ENCODE assay signal across 20 mouse cellular contexts in genomic region chr11:72851214-72851613, GRCm38 (mm10). TPM values are rescaled to one million over a fixed set of nuclear protein-coding genes. Genes with fewer than 3 reads are reported as not detected.
DNase-seq lines count a peak whose midpoint lies in the region; ATAC-seq and TF ChIP-seq lines count a peak whose summit lies in the region.
"Had no signal": no experiment of that assay in that cellular context is flagged by ENCODE, and none has a peak within 500 bp of the region (broad histone marks: within the 10 kb centered on the region; RNA-seq: fewer than 3 reads in every experiment).

No protein-coding gene starts in this region.

- ATAC-seq in midbrain, embryonic 11.5 days (ENCODE audit: low FRiP score): no peak
- ATAC-seq in midbrain, embryonic 15.5 days (replicated peaks): no peak
- ATAC-seq in granulocyte monocyte progenitor cell, adult 5-6 weeks (replicated peaks; ENCODE audit: poor library complexity, severe bottlenecking): no peak
- ATAC-seq: activated CD4-positive, CD25-positive, alpha-beta regulatory T cell, adult 4 months; forebrain, embryonic 13.5 days; forebrain, embryonic 15.5 days; Patski had no signal

- 93% methylated on average over 4 of the region's 4 CpGs for WGBS in midbrain, embryonic 11.5 days
- WGBS in midbrain, embryonic 15.5 days: 89% methylated on average over 4 of the region's 4 CpGs

- no peaks in the 10 kb centered on the region for H3K79me2 ChIP-seq in MEL (ENCODE audit: control insufficient read depth, insufficient read depth, low read length, poor library complexity)

- TF ChIP-seq RAD21 in MEL (IDR thresholded peaks at IDR 0.05; ENCODE audit: low read depth, low read length): no peak

- H3K27ac ChIP-seq in layer of hippocampus, adult 2 months: peak overlapping the region; percentile 52; the same call in 1 of the 2 replicates
- no peak overlapping the region for H3K27ac ChIP-seq in midbrain, embryonic 11.5 days (ENCODE audit: low read depth, low read length)
- no peak overlapping the region for H3K27ac ChIP-seq in midbrain, embryonic 15.5 days
- no peak overlapping the region for H3K27ac ChIP-seq in MEL (ENCODE audit: control insufficient read depth, low read depth, low read length)
- H3K27ac ChIP-seq: embryonic facial prominence, embryonic 10.5 days; embryonic facial prominence, embryonic 12.5 days; forebrain, embryonic 13.5 days; forebrain, embryonic 15.5 days had no signal

- H3K4me3 ChIP-seq in layer of hippocampus, adult 2 months: no peak overlapping the region
- H3K4me3 ChIP-seq in midbrain, embryonic 11.5 days (ENCODE audit: low read depth, low read length): no peak overlapping the region
- no peak overlapping the region for H3K4me3 ChIP-seq in midbrain, embryonic 15.5 days
- H3K4me3 ChIP-seq in MEL (ENCODE audit: control insufficient read depth in 1 of 2, insufficient read depth in 1 of 2, low read depth in 2 of 2, low read length in 2 of 2): no peak overlapping the region
- H3K4me3 ChIP-seq: embryonic facial prominence, embryonic 10.5 days; embryonic facial prominence, embryonic 12.5 days; forebrain, embryonic 13.5 days; forebrain, embryonic 15.5 days had no signal

- no peaks in the 10 kb centered on the region for H3K9me3 ChIP-seq in midbrain, embryonic 11.5 days (ENCODE audit: control insufficient read depth, low read length)
- H3K9me3 ChIP-seq in midbrain, embryonic 15.5 days: no peaks in the 10 kb centered on the region
- H3K9me3 ChIP-seq in MEL (replicated peaks; ENCODE audit: insufficient read depth, low read length): no peaks in the 10 kb centered on the region
- H3K9me3 ChIP-seq: embryonic facial prominence, embryonic 10.5 days; embryonic facial prominence, embryonic 12.5 days; forebrain, embryonic 13.5 days; forebrain, embryonic 15.5 days had no signal

- no peaks in the 10 kb centered on the region for H3K4me1 ChIP-seq in midbrain, embryonic 11.5 days (ENCODE audit: control insufficient read depth, insufficient read depth, low read length)
- no peaks in the 10 kb centered on the region for H3K4me1 ChIP-seq in midbrain, embryonic 15.5 days
- H3K4me1 ChIP-seq in MEL (ENCODE audit: control insufficient read depth in 1 of 2, insufficient read depth in 2 of 2, low read length in 2 of 2): no peaks in the 10 kb centered on the region
- H3K4me1 ChIP-seq: embryonic facial prominence, embryonic 10.5 days; embryonic facial prominence, embryonic 12.5 days; forebrain, embryonic 13.5 days; forebrain, embryonic 15.5 days had no signal

- no peaks in the 10 kb centered on the region for H3K27me3 ChIP-seq in midbrain, embryonic 11.5 days (ENCODE audit: control insufficient read depth, insufficient read depth, low read length)
- H3K27me3 ChIP-seq in midbrain, embryonic 15.5 days (replicated peaks): no peaks in the 10 kb centered on the region
- no peaks in the 10 kb centered on the region for H3K27me3 ChIP-seq in MEL (ENCODE audit: control insufficient read depth in 1 of 2, insufficient read depth in 2 of 2, low read length in 2 of 2)
- H3K27me3 ChIP-seq: embryonic facial prominence, embryonic 12.5 days; forebrain, embryonic 13.5 days; forebrain, embryonic 15.5 days; Patski had no signal

- TF ChIP-seq CTCF in layer of hippocampus, adult 2 months (conservative IDR thresholded peaks at IDR 0.05): no peak
- no peak for TF ChIP-seq CTCF in MEL (IDR thresholded peaks at IDR 0.05 in 2 of 3, conservative IDR thresholded peaks at IDR 0.05 in 1 of 3; ENCODE audit: control insufficient read depth in 1 of 3, insufficient read depth in 1 of 3, low read depth in 2 of 3, low read length in 3 of 3, poor library complexity in 1 of 3, severe bottlenecking in 1 of 3)

- no peak for TF ChIP-seq EP300 in MEL (IDR thresholded peaks at IDR 0.05; ENCODE audit: low read depth in 1 of 2, low read length in 2 of 2)

- peaks cover 7% of the 10 kb centered on the region; the same call in 1 of the 2 replicates for H3K36me3 ChIP-seq in midbrain, embryonic 11.5 days (ENCODE audit: control insufficient read depth, insufficient read depth, low read length)
- peaks cover 39% of the 10 kb centered on the region for H3K36me3 ChIP-seq in midbrain, embryonic 15.5 days (replicated peaks)
- peaks cover 7 to 21% of the 10 kb centered on the region in 2 experiments for H3K36me3 ChIP-seq in MEL (ENCODE audit: control insufficient read depth in 1 of 2, insufficient read depth in 2 of 2, low read length in 2 of 2)

- DNase-seq in layer of hippocampus, adult 2 months (ENCODE audit: low spot score in 2 of 2): no peak
- DNase-seq in layer of hippocampus, postnatal 14 days (ENCODE audit: low spot score in 2 of 2): no peak
- peak; percentile 31 for DNase-seq in midbrain, embryonic 11.5 days (ENCODE audit: low spot score, missing footprints)
- DNase-seq in MEL (ENCODE audit: low read depth, low spot score): peak; percentile 27
- DNase-seq: adrenal gland, adult 8-10 months; adrenal gland, postnatal 14 days; adrenal gland, postnatal 36 days; cerebellum, adult 11-12 months; cerebellum, adult 2 months; cerebellum, adult 9-10 months; cerebellum, postnatal 10 days; cerebellum, postnatal 25 days had no signal

- TF ChIP-seq POLR2A in MEL (IDR thresholded peaks at IDR 0.05; ENCODE audit: control insufficient read depth in 1 of 2, insufficient read depth in 1 of 2, low read depth in 1 of 2, low read length in 2 of 2, poor library complexity in 1 of 2): no peak

- H3K9ac ChIP-seq in midbrain, embryonic 11.5 days (ENCODE audit: low read length): no peak overlapping the region
- H3K9ac ChIP-seq in midbrain, embryonic 15.5 days: no peak overlapping the region
- H3K9ac ChIP-seq in MEL (ENCODE audit: control insufficient read depth, low read depth, low read length, poor library complexity, severe bottlenecking): no peak overlapping the region
- H3K9ac ChIP-seq: embryonic facial prominence, embryonic 12.5 days; forebrain, embryonic 13.5 days; forebrain, embryonic 15.5 days had no signal

- H3K4me2 ChIP-seq in midbrain, embryonic 11.5 days: no peak overlapping the region
- no peak overlapping the region for H3K4me2 ChIP-seq in midbrain, embryonic 15.5 days
- H3K4me2 ChIP-seq: embryonic facial prominence, embryonic 12.5 days; forebrain, embryonic 13.5 days; forebrain, embryonic 15.5 days had no signal

TF ChIP-seq in MEL, 35 proteins besides CTCF, POLR2A, EP300 and RAD21:
- TF ChIP-seq TCF12 (IDR thresholded peaks at IDR 0.05; ENCODE audit: low read depth, low read length): no peak
- peak; percentile 72 for TF ChIP-seq GATA1 (IDR thresholded peaks at IDR 0.05; ENCODE audit: low read depth, low read length)
- TF ChIP-seq MXI1 (IDR thresholded peaks at IDR 0.05; ENCODE audit: low read depth, low read length): peak; percentile 62; the same call in 1 of the 2 replicates
- no peak for TF ChIP-seq ZKSCAN1 (IDR thresholded peaks at IDR 0.05; ENCODE audit: low read depth, low read length)
- no peak for TF ChIP-seq MAZ (IDR thresholded peaks at IDR 0.05; ENCODE audit: low read depth, low read length)
- TF ChIP-seq KAT2A (conservative IDR thresholded peaks at IDR 0.05; ENCODE audit: low read depth, low read length): no peak
- no peak for TF ChIP-seq TAL1 (IDR thresholded peaks at IDR 0.05; ENCODE audit: low read length)
- TF ChIP-seq CHD1 (IDR thresholded peaks at IDR 0.05; ENCODE audit: low read depth, low read length): no peak
- no peak for TF ChIP-seq SMC3 (IDR thresholded peaks at IDR 0.05; ENCODE audit: low read depth, low read length)
- TF ChIP-seq HCFC1 (IDR thresholded peaks at IDR 0.05; ENCODE audit: low read depth, low read length): no peak
- TF ChIP-seq JUND (IDR thresholded peaks at IDR 0.05; ENCODE audit: low read depth, low read length): no peak
- no peak for TF ChIP-seq POLR2AphosphoS5 (IDR thresholded peaks at IDR 0.05; ENCODE audit: borderline replicate concordance, low read depth, low read length)
- TF ChIP-seq ETS1 (IDR thresholded peaks at IDR 0.05; ENCODE audit: low read depth, low read length): no peak
- no peak for TF ChIP-seq TBP (IDR thresholded peaks at IDR 0.05; ENCODE audit: low read depth, low read length)

RNA-seq across cellular contexts. Expression of gene Zzef1, which starts 55.2 kb away (rescaled TPM):
- 10 to 100 TPM; 47.8 to 49.5 TPM for total RNA-seq in layer of hippocampus, adult 2 months (2021)
- total RNA-seq in layer of hippocampus, postnatal 14 days (2021): 10 to 100 TPM; 45.5 to 51.1 TPM
- 8.3 and 8.5 TPM in 2 replicates for polyA plus RNA-seq in midbrain, embryonic 11.5 days (2014; fragmentation: Nextera tagmentation; extraction: Ambion mirVana)
- 15.2 and 15.8 TPM in 2 replicates for polyA plus RNA-seq in midbrain, embryonic 15.5 days (2015; fragmentation: Nextera tagmentation; extraction: Ambion mirVana)
- 11.8 and 13.3 TPM in 2 replicates for total RNA-seq in MEL (2012; rRNA removed)
- 10 to 100 TPM in 1 of 2 experiments, not detected in 1; 17.6 TPM for polyA plus RNA-seq in MEL (2012; ENCODE audit: insufficient read depth in 1 of 2, insufficient read length in 2 of 2, low read depth in 1 of 2, low replicate concordance in 2 of 2, missing spikeins in 1 of 2)
- 29.9 and 31.8 TPM in 2 replicates for total RNA-seq in granulocyte monocyte progenitor cell, adult 5-6 weeks (2014; fragmentation: Nextera tagmentation)
- 21.6 and 22.1 TPM in 2 replicates for total RNA-seq in granulocyte monocyte progenitor cell, adult 5-6 weeks (2017)

RNA-seq across cellular contexts. Expression of gene Cyb5d2, which starts 55.3 kb away (rescaled TPM):
- 10 to 100 TPM; 17.9 to 19.9 TPM for total RNA-seq in layer of hippocampus, adult 2 months (2021)
- total RNA-seq in layer of hippocampus, postnatal 14 days (2021): 10 to 100 TPM; 14.0 to 17.2 TPM
- 3.0 and 4.7 TPM in 2 replicates for polyA plus RNA-seq in midbrain, embryonic 11.5 days (2014; fragmentation: Nextera tagmentation; extraction: Ambion mirVana)
- polyA plus RNA-seq in midbrain, embryonic 15.5 days (2015; fragmentation: Nextera tagmentation; extraction: Ambion mirVana): 7.7 and 8.7 TPM in 2 replicates
- 5.9 and 7.2 TPM in 2 replicates for total RNA-seq in MEL (2012; rRNA removed)
- polyA plus RNA-seq in MEL (2012; ENCODE audit: insufficient read depth in 1 of 2, insufficient read length in 2 of 2, low read depth in 1 of 2, low replicate concordance in 2 of 2, missing spikeins in 1 of 2): 1 to 10 TPM in 1 of 2 experiments, not detected in 1; 4.6 TPM
- total RNA-seq in granulocyte monocyte progenitor cell, adult 5-6 weeks (2014; fragmentation: Nextera tagmentation): 2.2 and 3.2 TPM in 2 replicates
- total RNA-seq in granulocyte monocyte progenitor cell, adult 5-6 weeks (2017): 4.4 and 9.7 TPM in 2 replicates

Comparison
In these comparisons a context has a peak if more than half of its experiments do, and no peak if none do; other contexts are left out.
1. DNase-seq: peak in midbrain, embryonic 11.5 days (single experiment) and MEL (single experiment); none in layer of hippocampus, adult 2 months (0 of 2) and layer of hippocampus, postnatal 14 days (0 of 2).